Mouse (Mus musculus) adrenal gland, adult 8-10 months (tissue): Measurements from ENCODE around the gene Sugp2. TPM values are rescaled to one million over a fixed set of nuclear protein-coding genes. Genes with fewer than 3 reads are reported as not detected.
"Not testable (repeated sequence)": the region's sequence is repeated elsewhere in the genome, so short reads cannot be mapped to it uniquely, and the experiment has no call there.

Experiments
- DNase-seq: peaks from one replicate; pipeline ENCODE4 v3.0.0; 2022
- total RNA-seq, 4 experiments: library from RNA; stranded (reverse); gene quantifications; 2 replicates each; pipeline ENCODE4 v1.2.4; 2022

Sugp2 gene
- 10 to 100 TPM; 34.6 to 65.6 (median 46.1) TPM for total RNA-seq

DNA sequence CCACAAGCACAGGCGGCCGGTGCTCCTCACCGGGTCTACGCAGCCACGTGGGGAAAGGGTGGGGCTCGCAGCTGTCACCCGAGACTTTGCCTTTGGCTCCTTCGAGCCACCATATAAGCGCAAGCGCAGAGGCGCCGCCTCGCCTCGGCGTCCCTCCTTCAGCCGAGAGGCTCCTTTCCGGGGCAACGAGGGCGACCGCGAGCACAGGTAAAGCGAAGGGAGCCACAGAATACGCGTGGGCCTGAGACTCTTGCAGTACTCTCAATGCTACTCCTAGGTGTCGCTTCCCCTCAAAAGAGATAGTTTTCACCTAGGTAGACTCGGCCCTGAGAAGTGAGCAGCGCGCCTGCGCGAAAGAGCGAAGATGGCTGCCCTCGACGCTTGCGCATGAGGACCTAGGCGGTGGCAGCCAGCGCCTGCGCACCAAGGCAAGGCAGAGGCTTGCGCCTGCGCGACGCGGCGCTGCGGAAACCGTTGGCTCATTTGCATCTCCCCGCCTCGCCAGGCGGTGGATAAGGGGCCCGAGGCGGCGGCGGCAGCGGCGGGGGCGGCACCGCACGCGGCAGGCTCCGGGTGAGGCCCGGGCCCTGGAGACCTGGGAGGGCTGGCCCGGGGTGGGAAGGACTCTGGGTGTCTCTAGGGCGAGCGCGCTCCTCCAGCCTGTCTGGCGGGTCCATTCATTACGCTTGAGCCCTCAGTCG is at the start of gene Sugp2, which contains the start of gene Armc6:
Gene Sugp2, plus strand, starts transcription at position 147 of the 701 bp plus-strand sequence.
Gene Armc6, minus strand, starts transcription at position 387 of the 701 bp plus-strand sequence.
- DNase-seq: peak; percentile 95

DNA sequence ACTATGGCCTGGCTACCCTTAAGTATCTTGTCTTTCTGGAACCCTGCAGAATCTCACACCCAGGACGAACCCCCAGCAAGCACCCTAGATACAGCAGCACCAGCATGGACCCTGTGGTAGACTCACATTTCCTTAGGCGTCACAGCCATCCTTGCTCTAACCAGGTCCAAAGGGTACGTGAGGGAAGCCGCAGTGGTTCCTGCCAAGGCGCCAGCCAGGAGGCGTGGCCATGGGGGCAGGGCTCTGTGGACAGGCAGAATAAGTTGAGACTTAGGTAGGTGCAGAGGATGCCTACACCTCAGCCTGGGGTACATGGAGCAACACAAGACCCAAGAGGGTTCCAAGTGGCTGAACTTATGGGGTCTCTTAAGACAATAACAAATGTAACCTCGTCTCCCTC is 45.3 kb upstream of the Sugp2 start:
- no peak for DNase-seq

DNA sequence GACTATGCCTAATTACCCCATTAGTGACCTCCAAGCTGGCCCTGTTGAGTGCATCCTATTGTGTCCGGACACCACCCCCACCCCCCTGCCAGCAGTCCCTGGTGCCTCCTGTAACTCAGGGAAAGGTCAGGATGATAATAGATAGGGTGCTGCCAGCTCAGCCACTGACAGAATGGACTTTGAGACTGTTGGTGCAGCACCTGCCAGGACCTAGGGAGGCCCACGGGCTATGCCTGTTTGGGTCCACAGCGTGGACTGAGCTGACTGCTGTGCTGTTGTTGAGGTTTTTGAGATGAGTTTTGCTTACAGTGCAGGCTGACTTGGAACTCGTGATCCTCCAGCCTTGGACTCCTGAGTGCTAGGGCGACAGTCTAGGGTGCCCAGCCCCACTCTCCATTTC is 40.8 kb upstream of the Sugp2 start:
- no peak for DNase-seq

DNA sequence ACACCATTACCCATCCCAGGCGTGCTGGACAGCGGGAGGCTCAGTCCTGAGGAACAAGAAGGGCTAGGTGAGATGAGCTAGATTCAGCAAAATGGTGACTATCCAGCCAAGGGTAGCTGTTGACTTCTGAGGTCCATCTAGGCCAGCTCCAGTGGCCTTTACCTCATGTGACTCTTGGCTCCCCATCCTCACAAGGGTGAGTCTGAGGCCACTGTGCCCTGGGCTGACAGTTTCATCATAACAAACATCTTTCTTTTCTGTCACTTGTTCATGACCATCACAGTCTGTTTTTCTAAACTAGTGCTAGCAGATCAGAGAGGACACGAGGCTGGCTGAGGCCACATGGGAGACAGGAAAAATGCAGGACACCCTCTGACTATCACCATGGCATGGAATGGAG is 39.8 kb upstream of the Sugp2 start:
- peak; percentile 57 for DNase-seq

DNA sequence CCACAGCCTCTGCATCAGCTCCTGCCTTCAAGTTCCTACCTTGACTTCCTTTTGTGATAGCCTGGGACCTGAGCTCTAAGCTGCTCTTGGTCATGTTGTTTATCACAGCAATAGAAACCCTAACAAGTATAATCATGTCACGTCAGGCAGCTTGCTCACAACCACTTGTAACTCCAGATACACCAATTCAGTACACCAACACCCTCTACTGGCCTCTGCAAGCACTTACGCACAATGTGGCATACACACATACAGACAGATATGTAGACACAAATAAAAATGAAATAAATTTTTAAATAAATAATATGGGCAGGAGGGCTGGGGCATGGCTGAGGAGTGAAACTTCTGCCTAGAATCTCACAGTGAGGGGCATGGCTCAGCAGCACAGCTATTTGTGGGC is 38.3 kb upstream of the Sugp2 start:
- no peak for DNase-seq

DNA sequence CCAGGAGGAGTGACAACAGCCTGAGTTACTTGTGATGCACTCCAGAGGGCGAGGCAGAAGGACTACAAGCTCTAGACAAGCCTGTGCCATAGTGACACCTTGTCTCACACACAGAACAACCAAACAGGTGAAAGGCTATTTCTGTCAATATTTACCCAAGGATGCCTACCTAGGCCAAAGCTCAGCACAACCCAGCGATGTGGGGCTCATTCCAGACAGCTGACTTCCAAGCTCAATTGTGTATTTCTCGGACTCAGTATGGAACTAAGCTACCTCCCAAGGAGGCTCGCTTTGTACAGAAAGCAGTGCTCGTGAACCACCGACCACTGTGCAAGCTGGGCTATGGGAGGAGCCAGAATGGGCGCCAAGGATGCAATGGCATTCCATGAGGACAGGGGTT is 36.4 kb upstream of the Sugp2 start:
- no peak for DNase-seq

DNA sequence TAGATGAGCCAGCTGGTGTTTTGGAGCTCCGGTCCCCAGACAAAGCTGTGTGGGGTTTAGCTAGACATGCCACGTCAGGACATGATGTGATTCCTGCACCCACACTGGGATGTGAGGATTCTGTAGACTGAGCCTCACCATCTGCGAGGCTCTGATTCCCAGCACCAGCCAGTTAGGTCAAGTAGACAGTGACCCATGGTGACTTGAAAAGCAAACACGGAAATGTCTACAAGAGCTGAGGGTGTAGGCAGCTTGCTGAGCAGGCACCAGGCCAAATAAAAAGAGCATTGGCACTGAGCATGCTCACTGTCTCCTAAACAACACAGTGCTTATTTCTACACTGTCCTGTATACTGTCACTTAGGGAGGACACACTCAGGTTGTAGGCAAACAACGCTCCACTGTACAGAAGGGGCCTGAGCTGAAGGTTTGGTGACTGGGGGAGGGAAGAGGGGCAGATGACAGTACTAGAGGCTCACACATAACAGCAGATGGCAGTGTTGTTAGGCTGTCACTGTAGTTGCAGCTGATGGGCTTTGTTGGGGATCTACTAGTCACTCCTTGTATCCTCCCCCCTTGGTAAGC is 33.8 kb upstream of the Sugp2 start:
- DNase-seq: no peak

DNA sequence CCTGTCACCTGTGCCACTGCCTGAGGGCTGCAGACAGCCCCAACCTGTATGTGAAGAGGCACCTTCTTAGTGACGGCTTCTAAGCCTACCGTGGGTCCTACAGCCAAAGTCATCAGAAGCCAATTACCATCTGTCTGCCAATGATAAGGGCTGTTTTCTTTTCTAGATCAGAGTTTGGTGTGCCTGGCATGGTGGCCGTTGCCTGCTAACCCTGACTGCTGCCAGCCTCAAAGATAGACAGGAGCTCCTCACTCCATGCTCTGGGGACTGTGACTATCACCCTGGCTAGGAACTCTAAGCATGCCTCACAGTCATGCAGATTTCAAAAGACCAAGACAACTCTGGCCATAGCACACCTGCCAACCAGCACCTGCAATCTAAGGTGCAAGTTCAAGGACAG is 32.6 kb upstream of the Sugp2 start:
- DNase-seq: no peak

DNA sequence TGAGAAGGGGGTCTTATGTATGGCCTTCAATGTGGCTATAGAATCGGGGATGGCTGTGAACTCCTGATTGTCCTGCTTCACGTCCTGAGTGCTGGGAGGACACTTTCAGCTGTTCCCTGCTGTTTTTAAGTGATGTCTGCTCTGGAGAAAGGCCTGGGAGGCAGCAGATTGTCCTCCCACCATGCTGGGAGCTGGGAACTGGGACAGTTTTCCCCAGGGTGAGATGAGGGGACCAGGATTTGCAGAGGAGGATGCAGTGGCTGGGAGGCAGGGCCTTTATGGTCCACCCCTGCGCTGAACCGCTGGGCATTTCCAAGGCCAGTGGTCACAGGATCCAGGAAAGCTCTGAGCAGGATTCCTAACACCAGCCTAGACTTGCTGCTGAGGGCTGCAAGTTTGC is 31.0 kb upstream of the Sugp2 start:
- no peak for DNase-seq

DNA sequence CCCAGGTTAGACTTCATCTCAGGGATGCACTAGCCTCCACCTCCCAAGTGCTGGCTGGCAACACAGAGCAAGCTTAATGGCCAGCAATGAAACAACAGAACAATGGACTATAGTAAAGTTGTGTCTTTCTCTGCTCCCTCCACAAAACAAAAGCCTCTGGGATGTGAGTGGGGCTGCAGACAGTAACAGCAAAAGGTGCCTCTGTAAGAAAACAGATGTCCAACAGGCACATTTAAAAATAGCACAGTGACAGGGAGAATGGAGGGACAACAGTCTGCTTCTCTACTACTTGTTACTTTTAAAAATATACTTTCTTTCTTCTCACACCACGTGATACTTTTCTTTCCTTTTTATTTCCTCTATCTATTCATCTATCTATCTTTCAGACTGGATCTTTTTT is 29.3 kb upstream of the Sugp2 start:
- DNase-seq: no peak

DNA sequence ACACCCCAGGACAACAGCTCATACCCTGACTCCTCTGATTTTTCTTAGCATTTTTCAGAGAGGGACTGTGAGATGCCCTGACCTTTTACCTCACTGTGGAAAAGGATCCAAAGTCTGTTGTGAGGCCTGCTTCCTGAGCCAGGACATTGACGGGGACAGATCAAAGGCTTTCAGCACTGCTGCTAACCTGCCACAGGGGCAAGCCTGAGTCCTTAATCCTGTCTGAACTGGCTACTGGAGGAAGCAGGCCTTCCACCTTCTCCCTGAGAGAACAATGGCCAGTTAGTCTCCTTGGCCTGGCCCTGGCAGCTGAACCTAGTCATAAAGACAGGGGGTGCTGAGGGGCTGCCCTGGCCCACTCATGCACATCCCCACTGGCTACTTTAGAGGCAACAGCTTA is 25.9 kb upstream of the Sugp2 start:
- no peak for DNase-seq

DNA sequence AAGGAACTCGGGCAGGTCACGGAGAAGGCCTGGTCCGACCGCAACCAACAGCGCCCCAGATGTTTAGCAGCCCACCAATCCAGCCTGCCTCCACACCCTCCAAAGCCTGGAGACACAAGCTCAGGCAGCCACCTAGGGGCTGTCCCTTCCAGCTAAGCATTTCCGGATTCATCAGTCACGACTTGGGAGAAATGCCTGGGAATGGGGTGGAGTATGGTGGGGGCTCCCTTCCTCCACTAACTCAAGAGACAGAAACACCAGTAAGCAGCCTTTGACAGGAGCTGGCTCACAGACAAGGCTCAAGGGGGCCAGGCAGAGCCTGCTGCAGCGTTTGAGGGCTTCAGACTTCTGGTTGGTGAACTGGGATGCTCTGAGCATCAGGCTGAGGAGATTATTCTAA is 23.5 kb upstream of the Sugp2 start:
- no peak for DNase-seq

DNA sequence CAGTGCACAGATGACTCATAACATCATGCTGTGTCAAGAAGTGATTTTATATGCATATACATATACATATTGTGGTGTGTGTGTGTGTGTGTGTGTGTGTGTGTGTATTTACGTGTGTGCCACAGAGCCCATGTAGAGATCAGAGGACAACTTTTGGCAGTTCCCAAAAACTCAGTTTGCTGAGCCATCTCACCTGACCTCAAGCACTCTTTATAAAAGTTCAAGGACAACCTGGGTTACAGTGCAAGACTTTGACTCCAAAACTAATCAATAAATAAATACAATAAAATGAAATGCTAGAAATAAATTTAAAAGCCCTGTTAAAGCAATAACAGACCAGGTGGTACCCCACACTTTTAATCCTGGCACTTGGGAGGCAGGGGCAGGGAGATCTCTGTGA is 22.8 kb upstream of the Sugp2 start:
- no peak for DNase-seq

DNA sequence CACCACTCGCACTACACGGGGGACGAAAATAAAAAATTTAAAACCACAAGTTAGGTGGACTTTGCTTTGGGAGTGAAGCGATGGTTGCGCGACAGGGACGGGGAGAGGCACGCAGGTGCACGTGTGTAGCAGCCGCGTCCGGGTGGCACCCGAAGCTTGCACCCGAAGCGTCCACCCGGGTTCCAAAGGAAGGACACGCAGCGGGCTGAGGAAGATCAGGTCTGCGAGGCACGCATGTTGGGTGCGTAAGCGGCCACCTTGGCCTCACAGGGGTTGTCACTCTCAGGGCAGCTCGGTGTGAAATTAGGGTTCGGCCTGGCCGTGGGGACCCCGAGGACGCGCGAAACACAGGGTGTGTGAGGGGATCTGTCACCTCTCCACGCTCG is 22.3 kb upstream of the Sugp2 start:
- DNase-seq: no peak

DNA sequence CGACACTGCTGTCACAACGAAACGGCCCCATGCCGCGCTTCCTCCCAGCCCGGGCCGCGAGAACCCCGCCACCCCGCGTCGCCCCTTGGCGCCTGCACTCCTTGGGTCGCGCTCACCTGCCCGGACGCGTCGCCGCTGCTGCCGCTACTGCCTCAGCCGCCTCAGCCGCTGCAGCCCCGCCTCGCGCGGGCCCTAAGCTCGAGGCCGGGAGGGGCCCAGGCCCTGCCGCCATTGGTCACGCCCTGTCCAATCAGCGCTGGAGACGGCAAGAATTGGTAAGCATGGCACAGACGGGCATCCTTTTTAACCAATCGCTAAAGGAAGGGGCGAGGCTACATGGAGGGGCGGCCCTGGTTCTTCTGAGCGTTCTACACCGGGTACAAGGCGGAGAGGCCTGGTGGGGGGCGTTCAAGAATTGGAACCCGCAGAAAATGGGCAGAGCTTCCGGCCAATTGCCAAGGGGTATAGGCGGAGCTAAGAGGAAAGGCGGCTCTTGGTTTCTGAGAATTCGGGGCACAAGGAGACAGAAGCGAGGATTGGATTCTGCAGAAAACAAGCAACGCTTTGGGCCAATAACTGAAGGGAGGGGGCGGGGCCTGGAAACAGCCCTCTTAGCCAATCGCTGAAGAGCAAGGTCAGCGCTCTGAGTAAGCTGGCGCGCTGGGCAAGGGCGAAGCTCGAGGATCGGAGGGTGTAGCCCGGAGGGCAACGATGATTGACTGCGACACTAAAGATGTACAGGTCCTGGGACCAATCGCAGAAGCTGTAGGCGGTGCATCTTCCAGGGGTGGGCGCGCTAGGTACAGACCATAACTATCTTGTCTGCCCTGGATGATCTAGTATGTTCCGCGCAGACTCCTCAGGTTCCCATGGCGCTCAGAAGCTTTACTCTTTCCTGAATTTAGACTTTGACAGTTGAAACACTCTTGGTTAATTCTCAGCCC is 21.6 kb upstream of the Sugp2 start, which contains the start of gene Slc25a42:
Gene Slc25a42, minus strand, starts transcription at position 194 of the 944 bp plus-strand sequence.
- DNase-seq: peak; percentile 100

DNA sequence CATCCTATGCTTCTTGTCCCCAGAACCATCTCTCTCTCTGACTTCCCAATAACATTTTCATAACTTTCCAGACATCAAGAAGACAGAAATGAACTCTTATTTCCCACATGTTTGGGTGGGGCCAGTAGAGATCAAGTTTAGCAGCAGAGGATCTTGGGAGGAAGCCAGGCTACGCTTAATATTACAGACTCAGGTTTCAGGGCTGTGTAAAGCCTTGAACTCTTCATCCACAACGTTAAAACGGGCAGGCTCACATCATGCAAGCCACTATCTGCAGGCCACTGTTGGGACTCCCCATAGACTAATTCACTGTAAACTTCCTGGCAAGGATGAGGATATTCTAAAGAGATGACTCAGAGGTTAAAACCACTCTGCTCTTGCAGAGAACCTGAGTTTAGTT is 19.6 kb upstream of the Sugp2 start:
- DNase-seq: no peak

DNA sequence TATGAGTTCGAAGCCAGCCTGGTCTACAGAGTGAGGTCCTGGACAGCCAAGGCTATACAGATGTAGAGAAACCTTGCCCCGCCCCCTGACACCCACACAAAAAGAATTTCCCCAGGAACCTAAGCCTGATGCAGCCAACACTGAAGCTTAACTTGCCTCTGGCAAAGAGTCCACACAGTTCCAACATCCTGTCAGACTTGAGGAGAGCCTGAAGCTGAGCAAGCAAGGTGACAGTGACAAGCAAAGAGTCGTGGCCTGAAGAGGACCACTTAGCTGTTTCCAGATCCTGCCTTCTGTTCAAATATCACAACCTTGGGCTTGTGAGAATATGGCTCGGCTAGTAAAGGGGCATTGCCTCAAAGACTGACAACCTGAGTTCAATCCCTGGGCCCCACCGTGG is 18.9 kb upstream of the Sugp2 start:
- DNase-seq: no peak

DNA sequence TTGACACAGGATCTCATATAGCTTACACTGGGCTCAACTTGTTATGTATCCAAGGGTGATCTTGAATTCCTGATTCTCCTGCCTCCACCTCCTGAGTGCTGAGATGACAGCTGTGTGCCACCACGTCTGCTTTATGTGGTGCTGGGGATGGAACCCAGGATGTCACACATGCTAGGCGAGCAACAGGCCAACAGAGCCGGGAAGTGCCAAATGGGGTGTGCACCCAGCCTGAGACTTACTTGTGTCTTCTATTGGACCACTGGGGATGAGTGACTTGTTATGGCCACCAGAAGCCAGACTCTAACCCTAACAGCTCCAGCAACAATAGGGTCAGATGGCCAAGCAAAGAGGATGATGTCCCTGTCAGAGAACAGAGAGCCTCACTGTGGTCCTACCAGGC is 17.9 kb upstream of the Sugp2 start:
- not testable (repeated sequence) for DNase-seq

DNA sequence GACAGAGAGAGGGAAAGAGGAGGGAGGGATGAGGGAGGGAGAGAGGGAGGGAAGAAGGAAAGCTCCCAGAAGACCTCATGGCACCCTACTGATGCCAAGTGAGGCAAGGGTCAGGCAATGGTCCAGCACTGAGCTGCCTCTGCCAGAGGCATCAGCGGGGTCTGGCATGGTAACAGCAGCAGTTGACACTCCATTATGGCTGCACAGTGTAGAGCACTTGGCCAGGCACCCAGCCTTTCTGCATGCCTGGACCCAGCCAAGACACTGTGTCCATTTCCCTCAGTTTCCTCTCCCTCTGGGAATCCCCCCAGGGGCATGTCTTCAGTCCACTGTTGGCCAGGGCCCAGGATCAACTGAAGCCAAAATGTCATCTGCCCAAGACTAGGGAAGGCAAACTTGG is 17.5 kb upstream of the Sugp2 start:
- DNase-seq: peak; percentile 50

DNA sequence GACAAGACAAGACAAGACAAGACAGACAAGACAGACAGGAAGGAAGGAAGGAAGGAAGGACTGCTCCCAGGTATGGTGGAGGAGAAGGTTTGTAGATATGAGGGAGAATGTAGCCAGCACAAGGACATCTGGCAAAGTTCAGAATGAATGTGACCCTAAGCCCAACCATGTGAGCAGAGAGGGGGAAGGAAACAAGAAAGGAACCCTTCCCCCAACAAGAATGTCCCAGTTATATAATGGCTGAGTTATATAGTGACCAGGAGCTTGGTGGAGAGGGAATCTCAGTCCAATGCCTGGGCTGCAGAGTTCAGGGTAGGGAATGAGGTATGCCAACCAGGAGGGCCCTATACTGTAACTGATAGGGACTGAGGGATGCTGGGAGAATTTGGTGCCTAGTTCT is 16.6 kb upstream of the Sugp2 start:
- no peak for DNase-seq

DNA sequence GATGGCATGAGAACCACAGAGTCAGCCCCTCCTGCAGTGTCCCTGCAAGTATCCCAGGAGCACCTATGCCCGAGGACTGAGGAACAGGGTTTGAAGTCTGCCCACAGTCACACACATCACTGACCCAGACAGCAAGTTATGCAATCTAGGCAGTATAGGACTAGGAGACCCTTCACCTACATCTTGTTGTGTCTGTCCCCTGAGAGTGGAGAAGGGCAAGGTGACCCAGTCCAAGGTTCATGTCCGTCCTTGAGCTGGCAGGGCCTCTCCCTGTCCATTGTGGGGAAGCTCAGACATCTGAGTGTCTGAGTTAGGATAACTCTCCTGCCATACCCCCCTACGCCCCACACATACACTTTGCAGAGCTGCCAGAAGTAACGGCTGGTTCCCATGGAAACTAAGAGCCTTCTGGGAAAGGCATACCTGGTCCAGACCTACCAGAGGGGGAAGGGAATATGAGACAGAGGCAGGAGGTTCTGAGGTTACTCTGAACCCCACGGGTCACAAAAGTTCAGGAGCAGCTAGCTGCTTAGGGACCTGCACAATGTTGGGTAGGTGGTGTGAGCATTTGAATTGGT is 14.8 kb upstream of the Sugp2 start:
- DNase-seq: no peak

DNA sequence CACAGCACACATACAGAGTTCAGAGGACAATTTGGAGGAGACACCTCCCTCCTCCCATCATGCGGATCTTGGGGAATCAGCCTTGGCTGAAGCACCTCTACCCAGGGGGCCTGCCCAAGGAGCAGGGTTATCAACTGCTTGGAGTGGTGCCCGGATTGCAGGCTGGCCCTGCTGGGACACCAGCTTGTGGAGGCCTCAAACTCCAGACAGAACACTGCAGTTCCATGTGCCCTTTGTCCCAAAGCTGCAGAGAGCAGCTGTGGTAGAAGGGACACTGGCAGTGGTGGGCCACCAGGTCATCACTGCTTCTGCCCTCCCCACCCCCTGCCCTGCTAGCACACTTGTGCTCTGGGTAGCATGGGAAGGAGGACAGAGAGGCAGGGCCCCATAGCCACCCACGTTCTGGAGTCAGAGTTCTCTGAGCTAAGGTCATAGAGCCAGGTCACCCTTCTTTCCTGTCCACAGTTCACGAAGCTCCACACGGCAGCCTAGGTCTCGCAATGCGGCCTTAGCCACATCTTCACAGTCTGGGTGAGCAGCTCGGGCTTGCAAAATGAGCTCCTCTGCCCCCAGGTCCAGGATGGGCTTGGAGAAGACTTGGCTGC is 13.7 kb upstream of the Sugp2 start:
- peak; percentile 54 for DNase-seq

DNA sequence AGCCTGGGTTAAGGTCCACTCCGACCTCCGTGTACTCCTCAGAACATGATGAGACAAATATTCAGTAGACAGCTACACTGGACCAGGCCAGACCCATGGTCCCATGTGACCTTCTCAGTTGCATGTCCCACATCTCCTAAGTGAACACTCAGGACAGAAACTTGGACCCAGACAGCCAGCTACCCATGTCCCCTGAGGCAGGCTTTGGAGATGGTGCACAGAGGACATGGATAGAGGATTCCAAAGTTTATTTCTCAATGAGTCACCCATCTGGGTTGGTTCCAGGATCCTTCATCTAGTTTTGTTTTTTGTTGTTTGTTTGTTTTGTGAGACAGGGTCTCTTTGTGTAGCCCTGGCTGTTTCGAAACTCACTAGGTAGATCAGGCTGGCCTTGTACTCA is 13.1 kb upstream of the Sugp2 start:
- DNase-seq: no peak
